Mouse (Mus musculus): ENCODE measurements at regions not wholly inside any gene's neighbourhood (a gene's known extent, or its start where the extent isn't known, plus 50 kb on each side); places are given as distances from the start of the nearest gene placed in this dataset.

- no peak for DNase-seq
Observed at GRCm38 (mm10) chr1:73307194-73307593, 291.5 kb upstream of the Tnp1 start.

GRCm38 (mm10) chr1:73299978-73300688 lies 284.4 kb upstream of the Tnp1 start:
- DNase-seq, result no peak

- DNase-seq, result no peak
Observed at GRCm38 (mm10) chr1:73285342-73285741, 269.6 kb upstream of the Tnp1 start.

GRCm38 (mm10) chr1:73274480-73274879 lies 258.8 kb upstream of the Tnp1 start:
- peak; percentile 18 for DNase-seq

GRCm38 (mm10) chr1:73270787-73271391 lies 255.2 kb upstream of the Tnp1 start:
- DNase-seq, result no peak

- no peak for DNase-seq
Observed at GRCm38 (mm10) chr1:73269051-73269755, 253.5 kb upstream of the Tnp1 start.

- peak; percentile 23 for DNase-seq
Observed at GRCm38 (mm10) chr1:73265009-73265408, 249.3 kb upstream of the Tnp1 start.

GRCm38 (mm10) chr1:73264245-73264644 lies 248.5 kb upstream of the Tnp1 start:
- DNase-seq, result no peak

GRCm38 (mm10) chr1:73259525-73260098 lies 243.9 kb upstream of the Tnp1 start:
- DNase-seq, result no peak

- no peak for DNase-seq
Observed at GRCm38 (mm10) chr1:73257263-73257662, 241.6 kb upstream of the Tnp1 start.

- no peak for DNase-seq
Observed at GRCm38 (mm10) chr1:73251911-73252356, 236.2 kb upstream of the Tnp1 start.

- DNase-seq, result no peak
Observed at GRCm38 (mm10) chr1:73244016-73244415, 228.3 kb upstream of the Tnp1 start.

- DNase-seq, result no peak
Observed at GRCm38 (mm10) chr1:73242290-73242689, 226.6 kb upstream of the Tnp1 start.

- no peak for DNase-seq
Observed at GRCm38 (mm10) chr1:73236867-73237266, 221.2 kb upstream of the Tnp1 start.

GRCm38 (mm10) chr1:73233636-73234035 lies 217.9 kb upstream of the Tnp1 start:
- DNase-seq, result no peak

- no peak for DNase-seq
Observed at GRCm38 (mm10) chr1:73233041-73233440, 217.3 kb upstream of the Tnp1 start.

- no peak for DNase-seq
Observed at GRCm38 (mm10) chr1:73230611-73231010, 214.9 kb upstream of the Tnp1 start.

- no peak for DNase-seq
Observed at GRCm38 (mm10) chr1:73227246-73227645, 211.5 kb upstream of the Tnp1 start.

- no peak for DNase-seq
Observed at GRCm38 (mm10) chr1:73221863-73222262, 206.2 kb upstream of the Tnp1 start.

GRCm38 (mm10) chr1:73214305-73214946 lies 198.7 kb upstream of the Tnp1 start:
- DNase-seq, result no peak

- DNase-seq, result no peak
Observed at GRCm38 (mm10) chr1:73207421-73207820, 191.7 kb upstream of the Tnp1 start.

- DNase-seq, result no peak
Observed at GRCm38 (mm10) chr1:73205788-73206187, 190.1 kb upstream of the Tnp1 start.

GRCm38 (mm10) chr1:73200112-73200511 lies 184.4 kb upstream of the Tnp1 start:
- DNase-seq, result no peak
